In genomic region chr8:120460375-120460774, GRCm38 (mm10) we compare ENCODE assay signal across 9 mouse cellular contexts.
DNase-seq lines count a peak whose midpoint lies in the region; ATAC-seq and TF ChIP-seq lines count a peak whose summit lies in the region.
"Had no signal": no experiment of that assay in that cellular context is flagged by ENCODE, and none has a peak within 500 bp of the region (broad histone marks: within the 10 kb centered on the region; RNA-seq: fewer than 3 reads in every experiment).

No protein-coding gene starts in this region.

- H3K27ac ChIP-seq in heart, embryonic 12.5 days (ENCODE audit: poor library complexity, severe bottlenecking), result peak overlapping the region; percentile 13; the same call in 1 of the 2 replicates
- peak overlapping the region; percentile 90 for H3K27ac ChIP-seq in forebrain, embryonic 14.5 days (ENCODE audit: low read depth, low read length)
- H3K27ac ChIP-seq in limb, embryonic 10.5 days, result peak overlapping the region; percentile 39; the same call in 1 of the 2 replicates

- intact Hi-C loops in heart, postnatal 10 days (cut with DNase I), result no loop called here

- no peaks in the 10 kb centered on the region for H3K36me3 ChIP-seq in heart, embryonic 12.5 days
- H3K36me3 ChIP-seq in E14TG2a.4 (ENCODE audit: insufficient read depth, low read length), result no peaks in the 10 kb centered on the region
- H3K36me3 ChIP-seq in forebrain, embryonic 14.5 days (ENCODE audit: control insufficient read depth, insufficient read depth, low read length), result no peaks in the 10 kb centered on the region
- H3K36me3 ChIP-seq in limb, embryonic 10.5 days, result no peaks in the 10 kb centered on the region

- no peak for DNase-seq in heart, postnatal 10 days
- DNase-seq in forebrain, embryonic 14.5 days (ENCODE audit: low spot score), result peak; percentile 79
- no peak for DNase-seq in limb, embryonic 10.5 days (ENCODE audit: low spot score)
- no peak for DNase-seq in ovary, postnatal 10 days (ENCODE audit: low spot score)
- no peak for DNase-seq in heart, adult 8-10 months (ENCODE audit: low spot score)

- TF ChIP-seq CTCF in E14TG2a.4 (conservative IDR thresholded peaks at IDR 0.05; ENCODE audit: low read length), result no peak

- H3K4me1 ChIP-seq in heart, embryonic 12.5 days (replicated peaks), result peaks cover 76% of the 10 kb centered on the region
- H3K4me1 ChIP-seq in E14TG2a.4 (replicated peaks; ENCODE audit: low read depth, low read length), result peaks cover 73% of the 10 kb centered on the region
- peaks cover 60% of the 10 kb centered on the region for H3K4me1 ChIP-seq in forebrain, embryonic 14.5 days (ENCODE audit: control insufficient read depth, insufficient read depth, low read length)
- peaks cover 53% of the 10 kb centered on the region for H3K4me1 ChIP-seq in limb, embryonic 10.5 days

- 58% methylated on average over 6 of the region's 6 CpGs for WGBS in heart, embryonic 12.5 days
- 12% methylated on average over 6 of the region's 6 CpGs for WGBS in forebrain, embryonic 14.5 days
- WGBS in limb, embryonic 10.5 days, result 80% methylated on average over 6 of the region's 6 CpGs

- no peak overlapping the region for H3K4me2 ChIP-seq in heart, embryonic 12.5 days
- no peak overlapping the region for H3K4me2 ChIP-seq in forebrain, embryonic 14.5 days (ENCODE audit: low read length)

- no peak for ATAC-seq in heart, embryonic 12.5 days (ENCODE audit: insufficient number of reproducible peaks, low FRiP score)
- peak; percentile 57 for ATAC-seq in forebrain, embryonic 14.5 days
- no peak for ATAC-seq in erythroblast, adult 5-6 weeks (replicated peaks; ENCODE audit: low FRiP score, poor library complexity, severe bottlenecking)
- ATAC-seq: CD4-positive, CD25-positive, alpha-beta regulatory T cell, adult 4 months had no signal

- H3K4me3 ChIP-seq in heart, embryonic 12.5 days, result no peak overlapping the region
- H3K4me3 ChIP-seq in E14TG2a.4 (replicated peaks; ENCODE audit: low read length), result 0 out of 2 replicates have a peak overlapping the region, but pooled peaks have one; percentile 10
- no peak overlapping the region for H3K4me3 ChIP-seq in forebrain, embryonic 14.5 days (ENCODE audit: low read depth, low read length)
- H3K4me3 ChIP-seq in limb, embryonic 10.5 days, result no peak overlapping the region

- H3K9me3 ChIP-seq in heart, embryonic 12.5 days (replicated peaks), result no peaks in the 10 kb centered on the region
- no peaks in the 10 kb centered on the region for H3K9me3 ChIP-seq in E14TG2a.4 (ENCODE audit: low read length)
- no peaks in the 10 kb centered on the region for H3K9me3 ChIP-seq in forebrain, embryonic 14.5 days (replicated peaks; ENCODE audit: control insufficient read depth, low read length)
- H3K9me3 ChIP-seq in limb, embryonic 10.5 days (replicated peaks), result no peaks in the 10 kb centered on the region

- H3K27me3 ChIP-seq in heart, embryonic 12.5 days (replicated peaks), result no peaks in the 10 kb centered on the region
- peaks cover 43% of the 10 kb centered on the region for H3K27me3 ChIP-seq in E14TG2a.4 (ENCODE audit: insufficient read depth, low read length)
- no peaks in the 10 kb centered on the region for H3K27me3 ChIP-seq in forebrain, embryonic 14.5 days (replicated peaks; ENCODE audit: control insufficient read depth, insufficient read depth, low read length)
- peaks cover 63% of the 10 kb centered on the region for H3K27me3 ChIP-seq in limb, embryonic 10.5 days (ENCODE audit: low read depth, poor library complexity, severe bottlenecking)

- 0 out of 2 replicates have a peak overlapping the region, but pooled peaks have one; percentile 17 for H3K9ac ChIP-seq in heart, embryonic 12.5 days
- peak overlapping the region; percentile 22; the same call in 1 of the 2 replicates for H3K9ac ChIP-seq in forebrain, embryonic 14.5 days (ENCODE audit: low read length)

Comparison
In these comparisons a context has a peak if more than half of its experiments do, and no peak if none do; other contexts are left out.
1. H3K27ac ChIP-seq: peak in every context shown above with its lines; median percentile 90 in forebrain, embryonic 14.5 days; 39 in limb, embryonic 10.5 days; 13 in heart, embryonic 12.5 days.